Mouse (Mus musculus) G1E (cell line): ENCODE results near the gene Alkbh4.

Experiments
- CTCF ChIP-seq: IDR thresholded peaks from 2 replicates; pipeline ENCODE4 v1.5.1; 2012; ENCODE audit warnings: low read depth, low read length, inconsistent platforms, mixed read lengths
- GATA1 ChIP-seq: IDR thresholded peaks from 2 replicates; pipeline ENCODE4 v1.6.1; 2012; ENCODE audit warnings: borderline replicate concordance, low read length, inconsistent platforms, mixed read lengths
- GATA2 ChIP-seq: IDR thresholded peaks from 2 replicates; pipeline ENCODE4 v1.6.1; 2012; ENCODE audit warnings: low read depth, low read length, inconsistent platforms, borderline replicate concordance
- POLR2AphosphoS5 ChIP-seq: IDR thresholded peaks from 2 replicates; pipeline ENCODE4 v1.6.1; 2012; ENCODE audit warnings: low read depth, low read length, inconsistent platforms; ENCODE audit not compliant: insufficient replicate concordance
- TAL1 ChIP-seq: conservative IDR thresholded peaks from 2 replicates; pipeline ENCODE4 v1.6.1; 2012; ENCODE audit warnings: low read depth, low read length, inconsistent platforms, mixed read lengths

- no peak for TF ChIP-seq POLR2AphosphoS5
- TF ChIP-seq CTCF, result no peak
- TF ChIP-seq GATA1, result no peak
- TF ChIP-seq GATA2, result no peak
- no peak for TF ChIP-seq TAL1
These were observed 31.4 kb downstream of the Alkbh4 start for GRCm38 (mm10) chr5:136167296-136167695.
